Mouse (Mus musculus): ENCODE measurements around the gene Mff.

The Mff gene

DNA sequence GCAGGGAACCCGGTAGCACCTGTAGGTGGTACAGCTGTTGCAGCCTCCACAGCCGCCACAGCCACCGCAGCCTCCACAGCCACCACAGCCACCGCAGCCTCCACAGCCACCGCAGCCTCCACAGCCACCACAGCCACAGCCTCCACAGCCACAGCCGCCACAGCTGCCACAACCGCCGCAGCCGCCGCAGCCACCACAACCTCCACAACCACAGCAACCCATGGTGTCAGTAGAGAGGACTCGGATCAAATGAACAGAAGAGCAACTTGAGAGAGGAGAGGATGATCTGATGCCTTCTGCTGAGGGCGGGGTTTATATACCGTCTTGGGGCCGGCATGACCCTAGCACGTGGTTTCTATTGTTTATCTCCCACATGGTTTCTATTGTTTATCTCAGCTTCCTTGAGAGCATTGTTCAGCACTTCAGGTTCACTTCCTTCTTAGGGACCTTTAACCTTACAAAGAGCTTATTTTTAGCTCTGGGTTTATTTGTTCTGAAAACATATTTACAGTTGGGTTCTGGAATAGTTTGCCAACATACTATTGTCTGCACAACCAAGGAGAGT is 46.4 kb downstream of the Mff start, which contains the start of gene Gm47791:
TSS of gene Gm47791 (minus strand) at position 222 of the 565 bp plus-strand sequence.
- DNase-seq (ENCODE audit: low spot score in 2 of 2) = no peak

DNA sequence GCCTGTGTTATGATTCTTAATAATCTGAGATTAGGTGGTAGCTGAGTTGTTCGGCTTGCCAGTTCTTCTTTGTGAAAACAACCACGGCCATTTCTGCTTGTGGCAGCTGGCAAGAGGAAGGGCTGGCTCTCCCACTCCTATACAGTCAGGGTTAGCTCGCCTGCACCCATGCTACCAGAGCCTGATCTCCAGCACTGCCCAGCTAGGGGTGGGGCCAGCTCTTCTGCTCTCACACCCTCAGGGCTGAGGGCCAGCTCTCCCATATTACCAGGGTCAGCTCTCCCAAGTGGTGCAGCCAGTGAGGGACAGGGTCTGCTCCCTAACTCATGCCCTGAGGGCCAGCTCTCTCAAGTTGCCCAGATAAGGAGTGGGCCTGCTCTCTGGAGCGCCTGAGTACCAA is 47.7 kb downstream of the Mff start:
- DNase-seq (ENCODE audit: low spot score in 2 of 2) = no peak

DNA sequence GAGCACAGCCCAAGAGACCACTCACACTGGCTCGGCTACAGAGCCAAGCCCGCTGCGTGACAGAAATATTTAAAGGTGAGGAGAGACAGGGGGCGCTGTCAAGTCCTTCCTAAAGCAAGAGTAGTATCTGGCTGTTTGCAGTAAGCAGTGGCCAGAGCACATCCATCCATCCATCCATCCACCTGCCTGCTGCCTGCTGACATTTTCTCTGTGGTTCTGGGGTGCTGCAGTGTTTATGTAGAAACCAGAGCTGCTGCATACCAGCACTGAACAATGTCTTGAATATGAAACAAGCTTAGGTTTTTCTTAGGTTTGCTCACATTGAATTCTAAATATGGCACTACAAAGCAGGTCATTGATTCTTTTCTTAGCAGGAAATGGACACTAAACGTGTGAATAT is 48.5 kb downstream of the Mff start:
- no peak for DNase-seq (ENCODE audit: low spot score in 2 of 2)

DNA sequence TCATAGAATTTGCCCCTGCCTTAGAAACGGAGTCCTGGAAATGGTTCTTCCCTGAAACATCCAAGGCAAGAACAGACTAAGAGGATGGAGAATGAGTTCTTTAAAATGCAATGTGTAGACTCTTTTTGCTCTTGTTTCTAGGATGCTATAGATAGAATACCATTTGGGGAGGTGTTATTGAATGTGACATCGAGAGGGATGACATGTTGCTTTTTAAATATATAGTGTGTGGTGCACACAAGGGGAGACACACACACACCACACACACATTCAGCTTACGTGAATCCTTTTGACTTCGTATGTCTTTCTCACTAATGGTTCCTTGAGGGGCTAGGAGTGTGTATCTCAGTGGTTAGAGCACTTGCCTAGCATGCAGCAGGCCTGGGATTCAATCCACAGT is 50.6 kb downstream of the Mff start:
- no peak for DNase-seq (ENCODE audit: low spot score in 2 of 2)

DNA sequence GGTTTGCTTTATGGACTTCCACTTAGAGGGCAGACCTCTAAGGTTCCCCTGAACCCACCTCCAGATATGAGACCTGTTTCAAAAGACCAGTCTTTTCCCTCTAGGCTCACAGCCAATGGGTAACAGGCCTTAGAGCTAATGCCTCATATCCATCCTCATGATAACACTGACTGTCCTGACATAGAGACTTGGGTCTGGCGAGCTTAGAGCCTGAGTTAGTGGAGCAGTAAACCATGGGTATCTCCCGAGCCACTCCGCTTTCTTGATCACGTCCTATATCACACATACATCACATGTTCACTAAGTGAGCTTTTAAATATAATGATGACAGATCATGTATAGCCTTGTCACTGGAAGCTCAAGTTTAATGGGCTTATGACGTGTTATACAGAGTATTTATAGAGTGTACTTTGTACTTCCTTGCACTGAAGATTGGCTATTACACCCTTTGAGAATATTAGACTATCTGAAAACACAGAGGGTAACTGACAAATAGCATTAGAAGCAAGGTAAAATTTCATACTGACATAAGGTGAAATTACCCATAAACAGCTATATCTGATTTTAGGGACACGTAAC is 54.8 kb downstream of the Mff start:
- no peak for DNase-seq (ENCODE audit: low spot score in 2 of 2)

DNA sequence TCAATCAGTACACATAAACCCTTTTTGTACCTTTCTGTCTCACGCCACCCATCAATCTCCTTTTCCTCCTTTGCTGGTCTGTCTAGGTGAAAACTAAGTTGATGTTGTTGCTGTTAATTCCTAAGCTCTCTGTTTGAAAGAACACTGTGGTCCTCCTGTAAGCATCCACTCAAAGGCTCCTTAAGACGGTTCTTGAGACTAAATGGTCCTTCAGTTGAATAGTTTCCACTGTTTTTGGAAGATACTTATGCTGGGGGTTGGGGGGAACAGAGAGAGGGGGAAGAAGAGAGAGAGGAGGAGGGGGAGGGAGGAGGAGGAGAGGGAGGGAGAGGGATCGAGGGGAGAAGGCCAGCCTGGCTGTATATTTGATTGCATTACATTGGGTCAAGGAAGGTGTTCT is 58.9 kb downstream of the Mff start:
- DNase-seq (ENCODE audit: low spot score in 2 of 2) = no peak

DNA sequence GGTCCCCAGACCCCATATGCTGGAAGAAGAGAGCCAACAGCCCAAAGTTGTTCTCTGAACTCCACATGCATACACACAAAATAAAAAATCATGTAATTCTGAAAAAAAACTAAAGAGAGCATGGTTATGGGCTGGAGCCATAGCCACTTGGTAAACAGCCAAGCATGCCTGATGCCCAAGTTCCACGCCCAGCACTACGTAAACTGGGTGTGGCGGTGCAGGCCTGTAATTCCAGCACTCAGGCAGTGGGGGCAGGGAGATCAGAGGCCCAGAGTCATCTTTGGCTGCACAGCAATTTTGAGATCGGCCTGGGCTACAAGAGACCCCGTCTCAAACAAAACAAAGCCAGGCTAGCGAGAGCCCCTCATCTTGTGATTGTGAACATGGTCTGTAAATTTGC is 60.9 kb downstream of the Mff start:
- no peak for DNase-seq (ENCODE audit: low spot score in 2 of 2)

DNA sequence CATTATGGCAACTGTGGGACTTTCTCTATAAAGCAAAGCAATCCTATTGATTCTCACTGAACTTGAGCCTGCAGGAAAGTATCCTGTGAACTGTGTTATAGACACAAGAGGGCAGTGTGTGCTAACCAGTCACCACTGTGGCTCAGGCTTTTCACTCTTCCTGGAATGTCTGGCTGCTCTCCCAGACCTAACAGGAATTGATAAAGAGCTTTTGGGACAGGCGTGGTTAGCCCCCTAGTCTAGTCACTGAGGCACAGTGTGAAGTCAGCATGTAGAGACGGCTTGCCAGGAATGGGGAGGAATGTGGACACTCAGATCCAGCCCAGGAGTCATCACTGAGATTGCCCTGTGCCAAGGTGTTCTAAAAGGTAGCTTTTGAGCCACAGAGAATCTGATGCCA is 62.7 kb downstream of the Mff start:
- peak; percentile 1 to 7 for DNase-seq (ENCODE audit: low spot score in 2 of 2)

DNA sequence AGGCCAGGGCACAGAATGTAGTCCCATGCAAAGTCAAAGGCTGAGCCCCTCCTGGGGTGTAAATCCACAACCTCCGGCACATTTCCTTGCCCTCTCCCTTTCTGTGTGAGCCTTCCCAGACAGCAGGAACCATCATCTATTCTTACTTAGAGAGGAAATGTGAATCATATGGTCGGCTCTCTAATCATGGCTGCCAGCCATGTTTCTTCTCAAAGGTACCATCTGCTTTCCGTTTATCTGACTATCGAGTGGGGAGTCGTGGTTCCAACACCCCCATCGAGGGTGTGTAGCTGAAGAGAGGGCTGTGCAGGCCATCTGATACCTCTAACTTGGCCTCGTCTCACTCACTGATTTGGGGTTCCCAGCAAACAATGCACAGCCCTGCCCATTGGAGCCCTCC is 63.4 kb downstream of the Mff start:
- DNase-seq (ENCODE audit: low spot score in 2 of 2) = no peak

DNA sequence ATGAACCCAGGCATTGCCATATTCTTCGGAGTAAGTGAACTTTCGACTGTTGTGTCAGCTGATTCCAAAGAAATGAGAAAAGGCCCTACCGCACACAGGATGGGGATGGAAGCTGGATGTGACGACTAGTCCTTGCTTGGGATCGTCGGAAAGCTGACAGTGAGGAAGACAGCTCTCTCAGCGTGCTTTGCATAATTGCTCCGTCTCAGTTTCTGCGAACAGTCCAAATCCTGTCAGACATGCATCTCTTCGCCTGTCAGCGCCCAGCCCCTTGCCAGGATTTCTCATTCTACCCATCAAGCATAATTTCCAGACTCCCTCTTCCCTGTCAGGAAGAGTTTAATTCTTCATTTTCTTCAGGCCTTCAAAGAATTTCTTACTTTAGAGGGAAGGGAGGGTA is 66.4 kb downstream of the Mff start:
- DNase-seq (ENCODE audit: low spot score in 2 of 2) = no peak

DNA sequence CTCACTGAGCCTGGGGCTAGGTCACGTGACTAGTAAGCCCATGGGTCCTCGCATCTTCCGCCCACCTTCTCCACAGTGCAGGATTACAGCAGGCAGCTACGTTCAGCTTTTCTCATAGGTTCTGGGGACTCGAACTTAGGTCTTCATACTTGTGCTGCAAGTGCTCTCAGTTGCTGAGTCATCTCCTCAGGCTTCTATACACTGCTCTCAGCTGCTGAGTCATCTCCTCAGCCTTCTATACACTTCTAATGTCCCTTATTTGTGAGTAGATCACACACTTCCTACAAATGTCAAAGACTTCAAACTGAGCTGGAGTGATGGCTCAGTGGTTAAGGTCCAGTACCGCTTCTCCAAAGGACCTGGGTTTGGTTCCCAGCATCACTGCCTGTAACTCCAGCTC is 67.5 kb downstream of the Mff start:
- no peak for DNase-seq (ENCODE audit: low spot score in 2 of 2)

DNA sequence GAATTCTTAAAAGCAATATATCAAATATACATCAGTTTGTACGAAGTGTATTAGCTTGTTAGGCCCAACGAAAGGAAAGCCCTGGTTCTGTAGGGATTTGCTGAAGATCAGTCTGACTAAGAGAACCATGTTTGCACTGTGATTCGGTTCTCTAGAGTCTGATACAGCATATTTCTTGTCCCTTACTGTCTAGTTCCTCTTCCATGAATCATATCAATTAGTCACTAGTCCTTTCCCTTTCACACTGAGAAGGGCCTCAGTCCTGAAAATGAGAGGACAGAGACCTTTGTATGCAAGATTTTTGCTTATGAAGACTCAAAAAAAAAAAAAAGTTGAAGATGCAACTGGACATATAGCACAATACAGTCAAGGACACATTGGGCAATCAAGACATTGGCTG is 68.4 kb downstream of the Mff start:
- DNase-seq (ENCODE audit: low spot score in 2 of 2) = no peak

DNA sequence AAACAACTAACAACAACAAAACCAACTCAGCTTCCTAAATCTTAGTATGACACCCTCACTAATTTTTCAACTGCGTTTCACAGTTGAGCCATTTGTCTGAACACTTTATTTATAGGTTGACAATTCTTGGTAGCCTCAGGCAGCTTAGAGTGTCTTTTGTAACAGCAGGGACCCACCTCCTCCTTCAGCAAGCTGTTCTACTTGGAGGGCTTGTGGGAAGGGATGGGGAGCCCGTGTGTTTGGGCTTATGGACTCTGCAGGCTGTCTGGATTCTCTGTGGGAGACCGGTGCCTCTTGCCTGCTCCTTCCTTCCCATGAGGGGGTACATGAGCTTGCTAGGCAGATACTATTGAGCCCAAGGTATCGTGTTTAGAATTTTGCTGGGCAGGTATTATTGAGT is 69.3 kb downstream of the Mff start:
- DNase-seq (ENCODE audit: low spot score in 2 of 2) = no peak

DNA sequence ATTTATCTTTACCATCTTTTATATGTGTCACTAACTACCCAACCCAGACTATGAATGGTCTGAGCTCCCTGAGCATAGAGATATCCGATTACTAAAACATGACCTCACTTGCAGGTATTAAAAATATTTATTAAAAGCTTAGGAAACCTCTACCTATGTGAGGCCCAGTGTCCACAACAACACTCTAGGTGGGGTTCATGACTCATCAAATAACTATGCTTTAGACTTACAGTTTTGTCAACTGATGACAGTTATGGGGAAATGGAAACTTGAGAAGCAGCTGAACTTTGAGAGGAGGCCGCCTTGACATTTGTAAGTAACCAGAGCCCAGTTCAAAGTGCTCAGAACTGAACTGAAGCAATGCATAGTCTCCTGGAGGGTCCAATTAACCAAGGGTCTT is 70.5 kb downstream of the Mff start:
- no peak for DNase-seq (ENCODE audit: low spot score in 2 of 2)

DNA sequence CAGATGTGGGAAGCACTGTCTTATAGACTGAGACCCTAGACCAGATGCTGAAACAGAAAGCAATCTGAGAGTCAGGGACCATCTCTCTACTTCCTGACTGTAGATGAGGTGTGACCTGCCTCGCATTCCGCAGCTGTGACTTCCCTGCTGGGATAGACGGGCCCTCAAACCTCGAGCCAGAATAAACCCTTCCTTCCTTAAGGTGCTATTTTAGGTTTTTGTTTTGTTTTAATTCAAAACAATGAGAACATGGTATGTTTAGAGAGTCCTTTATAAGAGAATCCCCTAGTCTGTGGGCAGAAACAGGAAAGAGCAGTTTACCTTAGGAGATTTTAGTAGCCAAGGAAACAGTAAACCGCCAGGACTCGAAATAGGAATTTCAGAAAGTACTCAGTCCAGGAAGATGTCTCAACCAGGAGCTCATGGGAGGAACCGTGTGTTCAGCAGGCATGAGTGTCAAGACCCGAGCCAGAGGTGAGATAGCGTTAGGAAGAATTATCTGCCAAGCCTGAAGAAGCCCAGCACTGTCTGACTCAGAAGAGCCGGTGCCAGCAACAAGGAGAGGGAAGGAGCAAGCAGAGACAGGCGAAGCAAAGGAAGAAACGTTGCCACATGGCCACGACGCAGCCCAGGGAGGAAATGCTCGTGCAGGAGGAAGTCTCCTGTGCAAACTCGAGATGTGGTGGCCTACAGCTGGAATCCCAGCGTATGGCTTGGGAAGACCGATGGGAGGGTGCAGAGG is 71.2 kb downstream of the Mff start:
- no peak for DNase-seq (ENCODE audit: low spot score in 2 of 2)

DNA sequence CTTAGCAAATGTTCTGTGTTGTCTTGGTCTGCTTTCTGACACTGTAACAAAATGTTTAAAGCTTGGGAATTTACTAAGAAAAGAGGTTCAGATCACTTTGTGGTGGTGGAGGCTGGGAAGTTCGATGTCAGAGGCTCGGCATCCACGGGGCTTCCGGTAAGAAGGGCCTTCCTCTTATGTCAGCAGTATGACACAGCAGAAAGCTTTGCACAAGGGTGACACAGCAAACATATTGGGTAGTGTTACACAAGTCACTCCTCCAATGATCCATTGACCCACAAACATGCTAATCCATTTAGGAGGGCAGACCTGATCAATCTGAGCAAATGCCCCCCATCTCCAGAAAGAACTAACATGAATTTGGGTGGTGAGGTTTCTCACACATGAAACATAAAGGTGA is 72.4 kb downstream of the Mff start:
- DNase-seq (ENCODE audit: low spot score in 2 of 2) = no peak

DNA sequence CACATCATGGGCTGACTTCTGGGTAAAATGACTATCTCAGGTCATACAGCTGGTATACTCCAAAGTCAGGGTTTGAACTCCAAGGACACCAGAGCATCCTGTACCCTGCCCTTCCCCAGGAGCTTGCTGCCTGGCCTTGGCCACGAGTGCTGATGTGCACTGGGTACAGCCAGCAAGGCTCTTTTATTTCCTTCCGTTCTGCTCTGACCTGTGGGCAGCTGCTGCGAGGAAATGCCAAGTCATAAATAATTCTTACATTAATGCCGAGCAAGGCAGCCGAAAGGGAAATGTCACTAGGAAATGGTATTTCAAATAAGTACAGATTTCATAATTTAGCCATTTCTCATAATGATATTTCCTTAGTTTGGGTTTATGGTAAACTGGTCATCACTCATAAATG is 73.6 kb downstream of the Mff start:
- no peak for DNase-seq (ENCODE audit: low spot score in 2 of 2)

DNA sequence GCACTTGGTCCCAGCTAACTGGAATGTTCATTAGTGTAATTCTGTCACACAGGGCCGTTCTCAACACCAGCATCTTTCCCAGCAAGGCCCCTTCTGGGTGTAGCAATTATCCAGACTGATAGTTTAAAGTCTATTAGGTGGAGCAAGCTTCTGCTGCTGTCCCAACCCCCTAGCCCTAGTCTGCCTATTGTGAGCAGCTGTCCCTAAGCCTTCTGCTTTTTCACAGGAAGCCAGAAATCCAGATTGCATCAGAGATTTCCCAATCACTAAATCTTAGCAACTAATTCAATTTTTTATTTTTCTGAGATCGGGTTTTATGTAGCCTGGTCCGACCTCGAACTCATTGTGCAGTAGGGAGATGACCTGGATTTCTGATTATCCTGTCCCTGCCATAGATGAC is 74.2 kb downstream of the Mff start:
- no peak for DNase-seq (ENCODE audit: low spot score in 2 of 2)

DNA sequence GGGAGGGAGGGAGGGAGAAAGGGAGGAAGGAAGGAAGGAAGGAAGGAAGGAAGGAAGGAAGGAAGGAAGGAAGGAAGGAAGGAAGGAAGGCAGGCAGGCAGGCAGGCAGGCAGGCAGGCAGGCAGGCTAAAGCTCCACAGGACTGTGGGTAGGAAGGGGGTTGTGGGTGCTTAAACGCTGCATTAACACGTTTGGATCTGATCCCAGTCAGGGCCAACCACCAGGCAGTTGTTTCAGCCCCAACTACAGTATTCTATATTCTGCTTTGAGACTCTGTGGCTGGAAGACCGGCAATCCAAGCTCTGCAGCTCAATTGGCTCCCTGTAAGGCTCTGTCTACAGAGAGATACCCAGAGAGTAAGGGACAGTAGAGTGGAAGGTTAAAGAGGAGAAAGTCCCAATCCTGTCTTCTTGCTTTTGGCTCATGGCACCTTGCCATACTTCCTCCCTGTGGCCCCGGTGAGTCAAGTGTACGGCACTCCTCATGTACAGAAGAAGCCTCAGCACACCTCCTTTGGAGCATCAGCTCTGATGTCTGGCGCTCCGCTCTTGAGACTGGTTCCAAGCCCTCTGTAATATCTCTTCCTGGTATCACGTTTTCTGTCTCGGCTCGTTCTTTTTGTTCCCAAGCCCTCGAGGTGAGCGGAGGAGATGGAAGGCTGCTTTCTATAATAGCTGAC is 76.6 kb downstream of the Mff start:
- DNase-seq (ENCODE audit: low spot score in 2 of 2) = no peak
